Mouse (Mus musculus) gastrocnemius, adult 2 months (tissue): ENCODE measurements around the gene Celf5. TPM values are rescaled to one million over a fixed set of nuclear protein-coding genes. Genes with fewer than 3 reads are reported as not detected.

Source experiments
- DNase-seq: peaks from one replicate; pipeline ENCODE4 v3.0.0; 2022
- H3K27ac ChIP-seq: fragments of 200-600 bp; 2 replicates; pipeline ENCODE4 v1.8.1; 2022; ENCODE audit warnings: mild to moderate bottlenecking
- H3K4me3 ChIP-seq: fragments of 200-600 bp; 2 replicates; pipeline ENCODE4 v1.8.1; 2022; ENCODE audit warnings: mild to moderate bottlenecking, moderate library complexity
- CTCF ChIP-seq: fragments of 200-600 bp; IDR thresholded peaks from 2 replicates; pipeline ENCODE4 v1.8.1; 2022; ENCODE audit warnings: antibody characterized with exemption, mild to moderate bottlenecking, moderate library complexity
- intact Hi-C: fragments of 180-260 bp; cut with DNase I; formaldehyde crosslinking; loops from one replicate; pipeline ENCODE4 v1.15.1; 2025
- total RNA-seq, 2 experiments: library from RNA; stranded (reverse); gene quantifications; 2 replicates each; pipeline ENCODE4 v1.2.3; 2021

The Celf5 gene
- total RNA-seq, 2 experiments from 2014 or later = 0.17 TPM; not detected in 1

- H3K4me3 ChIP-seq = peak overlapping the region; percentile 70
- peak; percentile 56 for DNase-seq
- no peak for TF ChIP-seq CTCF
- intact Hi-C loops = no loop called here
- peak overlapping the region; percentile 97 for H3K27ac ChIP-seq
Measured at GRCm38 (mm10) chr10:81417227-81418215, 65.0 kb downstream of the Celf5 start.

GRCm38 (mm10) chr10:81416581-81417226 is 65.8 kb downstream of the Celf5 start:
- H3K4me3 ChIP-seq = peak overlapping the region; percentile 70
- intact Hi-C loops = no loop called here

GRCm38 (mm10) chr10:81415549-81416310 is 66.8 kb downstream of the Celf5 start:
- DNase-seq = peak; percentile 93
- no peak for TF ChIP-seq CTCF
- Histone ChIP-seq H3K4me3 (peak overlapping the region; percentile 70), H3K27ac (peak overlapping the region; percentile 97)
- intact Hi-C loops = loop anchor here (1.0 kb wide), 1 partner anchor 14 kb away; no protein-coding TSS in a partner anchor

More at GRCm38 (mm10) chr10:81416581-81417226, 65.8 kb downstream of the Celf5 start:
- H3K27ac ChIP-seq = peak overlapping the region; percentile 97
- peak; percentile 97 for DNase-seq
- TF ChIP-seq CTCF = peak; percentile 73

GRCm38 (mm10) chr10:81415146-81415545 is 67.4 kb downstream of the Celf5 start:
- peak overlapping the region; percentile 97 for H3K27ac ChIP-seq
- peak overlapping the region; percentile 70 for H3K4me3 ChIP-seq
- intact Hi-C loops = loop anchor here (1.0 kb wide), 1 partner anchor 14 kb away; no protein-coding TSS in a partner anchor

GRCm38 (mm10) chr10:81414682-81415081 is 67.8 kb downstream of the Celf5 start:
- H3K27ac ChIP-seq = peak overlapping the region; percentile 97
- no peak for TF ChIP-seq CTCF
- H3K4me3 ChIP-seq = peak overlapping the region; percentile 70
- intact Hi-C loops = loop anchor here (1.0 kb wide), 1 partner anchor 15 kb away; no protein-coding TSS in a partner anchor
- peak; percentile 82 for DNase-seq

More at GRCm38 (mm10) chr10:81415146-81415545, 67.4 kb downstream of the Celf5 start:
- peak; percentile 40 for DNase-seq
- TF ChIP-seq CTCF = no peak

- intact Hi-C loops = no loop called here
- peak; percentile 94 for DNase-seq
- Histone ChIP-seq H3K27ac (peak overlapping the region; percentile 97), H3K4me3 (peak overlapping the region; percentile 70)
- TF ChIP-seq CTCF = peak; percentile 23; the same call in 1 of the 2 replicates
Measured at GRCm38 (mm10) chr10:81413310-81414261, 68.9 kb downstream of the Celf5 start.

GRCm38 (mm10) chr10:81412586-81413309 is 69.8 kb downstream of the Celf5 start:
- peak overlapping the region; percentile 97 for H3K27ac ChIP-seq
- intact Hi-C loops = no loop called here
- TF ChIP-seq CTCF = no peak

GRCm38 (mm10) chr10:81411471-81412400 is 70.8 kb downstream of the Celf5 start:
- intact Hi-C loops = no loop called here
- no peak for TF ChIP-seq CTCF
- peak overlapping the region; percentile 97 for H3K27ac ChIP-seq
- peak; percentile 97 for DNase-seq
- H3K4me3 ChIP-seq = peak overlapping the region; percentile 70

More at GRCm38 (mm10) chr10:81412586-81413309, 69.8 kb downstream of the Celf5 start:
- DNase-seq = peak; percentile 63
- peak overlapping the region; percentile 70 for H3K4me3 ChIP-seq

- intact Hi-C loops = no loop called here
- peak overlapping the region; percentile 70 for H3K4me3 ChIP-seq
- peak overlapping the region; percentile 97 for H3K27ac ChIP-seq
- DNase-seq = no peak
- no peak for TF ChIP-seq CTCF
Measured at GRCm38 (mm10) chr10:81410981-81411380, 71.5 kb downstream of the Celf5 start.

- peak overlapping the region; percentile 70 for H3K4me3 ChIP-seq
- peak; percentile 37 for DNase-seq
- peak overlapping the region; percentile 97 for H3K27ac ChIP-seq
- no peak for TF ChIP-seq CTCF
- intact Hi-C loops = no loop called here
Measured at GRCm38 (mm10) chr10:81410350-81410749, 72.2 kb downstream of the Celf5 start.
